Mouse (Mus musculus) embryonic facial prominence, embryonic 11.5 days (tissue): ENCODE data around the gene Tnfrsf14. TPM values are rescaled to one million over a fixed set of nuclear protein-coding genes. Genes with fewer than 3 reads are reported as not detected.

ENCODE experiments used
- ATAC-seq: fragments of 200-750 bp; cut with Nextera tagmentation; replicated peaks from 2 replicates; pipeline ENCODE4 v1.8.0; 2017; ENCODE audit warnings: low read depth; ENCODE audit not compliant: insufficient number of reproducible peaks, low FRiP score, low TSS enrichment
- DNase-seq: peaks from one replicate; pipeline ENCODE4 v3.0.0-alpha.2; 2015; ENCODE audit warnings: low spot score
- H3K27ac ChIP-seq: fragments of 300-500 bp; sonication (generic); replicated peaks from 2 replicates; pipeline ENCODE4 v1.5.1; 2014; ENCODE audit warnings: mild to moderate bottlenecking, low read depth, low read length, control low read depth
- H3K27me3 ChIP-seq: fragments of 300-500 bp; sonication (generic); 2 replicates; pipeline ENCODE4 v1.6.1; 2014; ENCODE audit warnings: mild to moderate bottlenecking, low read length, moderate library complexity, mixed read lengths; ENCODE audit not compliant: control insufficient read depth, insufficient read depth
- H3K36me3 ChIP-seq: fragments of 300-500 bp; sonication (generic); replicated peaks from 2 replicates; pipeline ENCODE4 v1.6.1; 2014; ENCODE audit warnings: low read depth, mild to moderate bottlenecking, low read length, moderate library complexity, mixed read lengths; ENCODE audit not compliant: control insufficient read depth, insufficient read depth
- H3K4me1 ChIP-seq: fragments of 300-500 bp; sonication (generic); 2 replicates; pipeline ENCODE4 v1.6.1; 2014; ENCODE audit warnings: low read length, mixed read lengths; ENCODE audit not compliant: control insufficient read depth, insufficient read depth
- H3K4me2 ChIP-seq: fragments of 300-500 bp; sonication (generic); 2 replicates; pipeline ENCODE4 v1.6.1; 2014; ENCODE audit warnings: low read depth, mild to moderate bottlenecking, control low read depth, low read length, moderate library complexity
- H3K4me3 ChIP-seq: fragments of 300-500 bp; sonication (generic); 2 replicates; pipeline ENCODE4 v1.5.1; 2014; ENCODE audit warnings: low read depth, low read length, control low read depth
- H3K9ac ChIP-seq: fragments of 300-500 bp; sonication (generic); replicated peaks from 2 replicates; pipeline ENCODE4 v1.6.1; 2014; ENCODE audit warnings: mild to moderate bottlenecking, control low read depth, low read length
- H3K9me3 ChIP-seq: fragments of 300-500 bp; sonication (generic); replicated peaks from 2 replicates; pipeline ENCODE4 v1.6.1; 2016; ENCODE audit warnings: mild to moderate bottlenecking, low read length, inconsistent platforms, mixed read lengths; ENCODE audit not compliant: control insufficient read depth
- WGBS: fragments of 180-500 bp; shearing (Covaris S2); extraction: QIAGEN DNeasy Blood & Tissue Kit; methylation state at CpG from one replicate; pipeline ENCODE4 v1.1.7; 2014; 5-methylcytosine and 5-hydroxymethylcytosine counted together
- polyA plus RNA-seq: library from polyadenylated mRNA; unstranded; fragments of >200 nt; fragmentation: Nextera tagmentation; extraction: Ambion mirVana; gene quantifications from 2 replicates; pipeline ENCODE4 v1.2.1, GENCODE M21; 2014

The Tnfrsf14 gene
- polyA plus RNA-seq, result 0.35 and 0.71 TPM in 2 replicates

DNA sequence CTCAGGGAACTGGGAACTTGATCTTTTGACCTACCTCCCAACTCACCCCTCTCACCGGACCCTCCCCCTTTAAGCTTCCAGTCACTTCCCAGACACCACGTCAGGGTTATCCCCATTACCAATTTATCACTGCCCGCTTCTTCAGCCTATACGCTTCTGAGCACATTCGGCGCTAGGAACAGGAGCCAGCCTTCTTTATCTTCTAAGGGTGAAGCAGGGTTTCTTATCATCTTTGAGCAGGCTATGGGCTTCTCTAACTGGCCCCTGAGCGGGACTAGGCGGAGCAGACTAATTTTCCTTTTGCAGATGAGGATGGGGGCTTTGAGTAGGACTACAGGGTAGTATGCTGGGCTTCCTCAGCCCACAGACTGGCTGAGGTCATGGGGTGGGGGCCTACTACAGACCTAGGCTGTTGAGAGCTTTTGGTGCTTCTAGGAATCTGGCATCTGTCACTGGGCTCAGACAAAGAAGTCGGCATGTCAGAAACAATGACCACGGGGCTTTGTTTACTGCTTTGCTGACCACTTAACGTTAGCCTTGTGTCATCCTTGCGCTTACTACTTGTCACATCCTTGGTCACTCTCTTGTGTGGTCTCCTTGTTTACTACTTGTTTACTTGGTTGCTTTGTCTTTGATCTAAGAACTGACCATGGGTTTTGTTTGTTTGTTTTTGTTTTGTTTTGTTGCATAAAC lies at the start of gene Tnfrsf14:
TSS of gene Tnfrsf14 (minus strand) at position 169 of the 693 bp plus-strand sequence.
- H3K27me3 ChIP-seq, result no peaks in the 10 kb centered on the region
- ATAC-seq, result no peak
- H3K4me1 ChIP-seq, result no peaks in the 10 kb centered on the region
- H3K4me3 ChIP-seq, result no peak within 1 kb of the TSS
- no peak within 1 kb of the TSS for H3K4me2 ChIP-seq
- H3K9me3 ChIP-seq, result no peaks in the 10 kb centered on the region
- no peak for DNase-seq
- no peaks in the 10 kb centered on the region for H3K36me3 ChIP-seq
- peak within 1 kb of the TSS; percentile 4; the same call in 1 of the 2 replicates for H3K9ac ChIP-seq
- peak within 1 kb of the TSS; percentile 56 for H3K27ac ChIP-seq
- WGBS, result 56% methylated on average over 12 of the region's 12 CpGs

DNA sequence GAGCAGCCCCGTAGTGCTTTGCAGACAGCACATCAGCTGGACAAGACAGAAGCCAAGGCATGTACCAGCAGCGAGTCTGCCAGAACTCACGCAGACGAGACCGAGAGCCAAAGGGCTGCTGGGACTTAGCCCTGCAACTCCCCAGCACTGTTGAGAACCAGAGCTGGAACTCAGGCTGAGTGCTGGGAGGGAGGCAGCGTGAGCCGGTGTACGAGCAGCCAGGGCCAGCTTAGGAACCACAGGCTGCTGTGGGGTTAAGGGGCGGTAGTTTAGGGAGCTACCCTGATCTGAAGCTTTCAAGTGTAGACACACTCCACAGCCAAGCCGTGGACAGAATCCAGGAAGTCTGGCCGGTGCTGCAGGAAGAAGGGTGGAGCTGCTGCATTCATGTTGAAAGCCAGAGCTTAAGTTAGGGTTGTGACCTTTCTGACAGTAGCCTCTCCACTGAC lies 45.8 kb upstream of the Tnfrsf14 start:
- H3K9ac ChIP-seq, result no peak overlapping the region
- 90% methylated on average over 11 of the region's 11 CpGs for WGBS
- no peaks in the 10 kb centered on the region for H3K9me3 ChIP-seq
- ATAC-seq (no peak), DNase-seq (no peak)
- H3K36me3 ChIP-seq, result peaks cover 44% of the 10 kb centered on the region
- H3K27ac ChIP-seq, result no peak overlapping the region
- no peak overlapping the region for H3K4me2 ChIP-seq
- H3K4me1 ChIP-seq, result no peaks in the 10 kb centered on the region
- no peak overlapping the region for H3K4me3 ChIP-seq
- H3K27me3 ChIP-seq, result no peaks in the 10 kb centered on the region

DNA sequence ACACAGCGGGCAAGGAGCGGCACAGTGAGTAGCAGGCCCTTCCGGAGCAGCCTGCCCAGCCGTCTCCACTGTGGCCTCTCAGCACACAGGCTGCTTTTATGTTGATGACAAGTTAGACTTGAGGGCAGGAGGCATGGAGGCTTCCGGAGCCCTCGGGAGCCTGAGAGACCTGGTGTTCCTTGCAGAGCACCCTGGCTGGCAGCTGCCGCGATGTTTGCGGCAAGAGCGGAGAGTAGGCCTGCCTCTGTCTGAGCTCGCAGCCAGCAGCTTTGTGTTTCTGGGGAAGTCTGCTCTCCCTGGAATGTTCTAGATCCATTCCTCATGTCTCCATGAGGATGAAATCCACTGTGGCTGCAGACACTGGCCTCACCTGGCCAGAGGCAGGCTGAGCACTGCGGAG lies 44.2 kb upstream of the Tnfrsf14 start:
- Histone ChIP-seq H3K27ac (no peak overlapping the region), H3K4me2 (no peak overlapping the region), H3K9me3 (no peaks in the 10 kb centered on the region), H3K9ac (no peak overlapping the region), H3K4me3 (no peak overlapping the region), H3K27me3 (no peaks in the 10 kb centered on the region), H3K4me1 (no peaks in the 10 kb centered on the region), H3K36me3 (peaks cover 35% of the 10 kb centered on the region)
- ATAC-seq, result no peak
- 95% methylated on average over 12 of the region's 12 CpGs for WGBS
- no peak for DNase-seq

GRCm38 (mm10) chr4:154967173-154967572 lies 38.8 kb upstream of the Tnfrsf14 start:
- Histone ChIP-seq H3K27ac (no peak overlapping the region), H3K36me3 (peaks cover 18% of the 10 kb centered on the region), H3K9me3 (no peaks in the 10 kb centered on the region), H3K4me2 (no peak overlapping the region), H3K9ac (no peak overlapping the region), H3K27me3 (peaks cover 14% of the 10 kb centered on the region), H3K4me1 (peaks cover 11% of the 10 kb centered on the region), H3K4me3 (no peak overlapping the region)
- DNase-seq, result peak; percentile 58
- WGBS, result 67% methylated on average over 5 of the region's 5 CpGs
- ATAC-seq, result no peak

GRCm38 (mm10) chr4:154965856-154966255 lies 37.5 kb upstream of the Tnfrsf14 start:
- DNase-seq, result no peak
- Histone ChIP-seq H3K27ac (no peak overlapping the region), H3K4me1 (peaks cover 20% of the 10 kb centered on the region), H3K9ac (no peak overlapping the region), H3K4me3 (no peak overlapping the region), H3K4me2 (no peak overlapping the region; the same call in 1 of the 2 replicates), H3K9me3 (no peaks in the 10 kb centered on the region), H3K36me3 (peaks cover 10% of the 10 kb centered on the region), H3K27me3 (peaks cover 27% of the 10 kb centered on the region)
- ATAC-seq, result no peak
- whole genome bisulfite sequencing, result 85% methylated on average over 3 of the region's 3 CpGs

DNA sequence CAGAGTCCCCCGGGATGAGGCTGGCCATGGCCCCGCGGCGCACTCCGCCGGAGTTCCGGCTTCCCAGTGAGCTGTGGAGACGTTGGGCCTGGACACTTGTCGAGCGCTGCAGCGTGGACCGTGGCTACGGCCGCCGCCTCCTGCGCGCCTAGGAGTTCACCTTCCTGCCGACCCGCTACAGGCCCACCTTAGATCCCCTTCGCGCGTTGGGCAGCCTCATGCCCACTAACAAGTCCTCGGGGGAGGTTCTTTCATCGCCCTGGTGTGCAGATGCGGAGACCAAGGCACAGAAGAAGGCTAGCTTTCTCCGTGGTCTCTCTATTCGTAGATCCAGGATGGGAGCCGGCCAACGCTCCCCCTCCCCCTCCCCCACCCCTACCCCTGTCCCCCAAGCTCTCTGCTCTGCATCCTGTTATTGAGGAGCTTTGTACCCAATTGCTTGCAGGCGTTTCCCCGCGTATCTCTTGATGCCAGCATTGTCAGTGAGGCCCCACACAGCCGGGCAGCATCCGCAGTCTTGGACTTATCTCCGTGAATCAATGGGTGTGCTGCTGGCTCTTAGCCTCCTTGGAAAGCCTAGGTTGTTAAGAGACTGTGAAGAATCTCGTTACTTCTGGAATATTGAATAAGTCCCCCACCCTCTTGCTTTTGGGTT lies 36.3 kb upstream of the Tnfrsf14 start:
- DNase-seq, result no peak
- H3K27me3 ChIP-seq, result peaks cover 39% of the 10 kb centered on the region
- peaks cover 28% of the 10 kb centered on the region for H3K4me1 ChIP-seq
- H3K9ac ChIP-seq, result peak overlapping the region; percentile 89
- peak overlapping the region; percentile 81 for H3K27ac ChIP-seq
- peaks cover 3% of the 10 kb centered on the region; the same call in 1 of the 2 replicates for H3K36me3 ChIP-seq
- WGBS, result 3% methylated on average over 36 of the region's 36 CpGs
- no peak for ATAC-seq
- peak overlapping the region; percentile 60 for H3K4me2 ChIP-seq
- peak overlapping the region; percentile 84 for H3K4me3 ChIP-seq
- no peaks in the 10 kb centered on the region for H3K9me3 ChIP-seq

- no peaks in the 10 kb centered on the region; the same call in 1 of the 2 replicates for H3K36me3 ChIP-seq
- H3K4me2 ChIP-seq, result peak within 1 kb of the TSS; percentile 60
- ATAC-seq (peak; percentile 90), DNase-seq (peak; percentile 94)
- H3K4me3 ChIP-seq, result peak within 1 kb of the TSS; percentile 84
- peak within 1 kb of the TSS; percentile 89 for H3K9ac ChIP-seq
- WGBS, result under 1% methylated on average over 66 of the region's 66 CpGs
- H3K4me1 ChIP-seq, result peaks cover 28% of the 10 kb centered on the region
- peaks cover 45% of the 10 kb centered on the region for H3K27me3 ChIP-seq
- H3K27ac ChIP-seq, result peak within 1 kb of the TSS; percentile 81
- H3K9me3 ChIP-seq, result no peaks in the 10 kb centered on the region
These were observed 35.7 kb upstream of the Tnfrsf14 start, which contains the start of gene Pank4 for GRCm38 (mm10) chr4:154963901-154964580. Gene Pank4 (plus strand): TSS chr4:154964123.
